Mouse (Mus musculus) lung, adult 18-20 months (tissue): ENCODE results near the gene Tmem210.

Source experiments
- DNase-seq, 2 experiments: peaks; one replicate each; pipeline ENCODE4 v3.0.0; 2022; ENCODE audit warnings: mixed read lengths in 2 of 2

Gene Tmem210

GRCm38 (mm10) chr2:25297093-25297492, 9.1 kb downstream of the Tmem210 start:
- DNase-seq, result no peak

- DNase-seq, result no peak
Measured at GRCm38 (mm10) chr2:25298046-25298445, 10.1 kb downstream of the Tmem210 start.

DNA sequence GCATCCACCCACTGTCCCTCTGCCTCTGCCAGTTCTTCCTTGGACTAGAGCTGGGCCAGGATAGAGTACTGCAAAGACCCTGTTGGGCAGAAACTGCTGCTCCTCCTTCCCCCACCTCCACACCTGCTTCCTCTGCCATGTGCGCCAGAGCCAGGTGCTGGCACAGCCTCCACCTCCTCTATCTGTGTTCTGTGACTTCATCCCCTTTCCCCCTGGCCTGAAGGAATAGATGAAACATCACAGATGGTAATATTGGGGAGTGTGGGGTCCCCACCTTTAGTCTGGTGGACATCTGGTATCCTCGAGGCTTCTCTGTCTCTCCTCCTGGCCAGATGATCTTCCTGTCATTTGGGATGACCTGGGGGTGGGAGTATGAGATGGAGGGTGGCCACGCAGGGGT, 15.5 kb downstream of the Tmem210 start:
- no peak for DNase-seq

GRCm38 (mm10) chr2:25303931-25304656, 16.1 kb downstream of the Tmem210 start:
- DNase-seq, result no peak

- no peak for DNase-seq
Measured at GRCm38 (mm10) chr2:25304657-25305541, 17.0 kb downstream of the Tmem210 start.

GRCm38 (mm10) chr2:25305587-25306359, 17.8 kb downstream of the Tmem210 start:
- no peak for DNase-seq

- no peak for DNase-seq
Measured at GRCm38 (mm10) chr2:25310180-25310579, 22.2 kb downstream of the Tmem210 start.

DNA sequence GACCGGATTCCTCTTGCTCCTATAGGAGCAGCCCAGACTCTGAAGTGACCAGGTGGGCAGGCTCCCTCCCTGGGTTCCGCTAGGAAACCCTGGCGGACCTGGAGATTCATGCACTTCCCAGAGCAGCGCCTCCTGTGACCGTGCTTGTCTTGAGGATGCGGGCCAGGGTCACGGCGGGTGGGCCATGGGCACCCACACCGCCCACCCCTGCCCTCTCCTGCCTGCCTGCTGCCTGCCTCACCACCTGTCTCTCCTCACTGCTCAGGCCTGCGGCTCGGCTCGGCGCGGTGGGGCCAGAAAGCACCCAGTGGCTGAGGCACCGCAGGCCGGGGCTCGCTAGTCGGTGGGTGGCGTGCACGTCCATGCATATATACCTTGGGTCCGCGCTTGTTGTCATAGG, 23.0 kb downstream of the Tmem210 start:
- DNase-seq, result no peak

- no peak for DNase-seq
Measured at GRCm38 (mm10) chr2:25311491-25311891, 23.5 kb downstream of the Tmem210 start.

- no peak for DNase-seq
Measured at GRCm38 (mm10) chr2:25318119-25318966, 30.4 kb downstream of the Tmem210 start.

GRCm38 (mm10) chr2:25318971-25319773, 31.2 kb downstream of the Tmem210 start, which contains the start of gene Grin1:
Gene Grin1 (minus strand): TSS chr2:25319187.
- DNase-seq, result peak; percentile 16 to 21

DNA sequence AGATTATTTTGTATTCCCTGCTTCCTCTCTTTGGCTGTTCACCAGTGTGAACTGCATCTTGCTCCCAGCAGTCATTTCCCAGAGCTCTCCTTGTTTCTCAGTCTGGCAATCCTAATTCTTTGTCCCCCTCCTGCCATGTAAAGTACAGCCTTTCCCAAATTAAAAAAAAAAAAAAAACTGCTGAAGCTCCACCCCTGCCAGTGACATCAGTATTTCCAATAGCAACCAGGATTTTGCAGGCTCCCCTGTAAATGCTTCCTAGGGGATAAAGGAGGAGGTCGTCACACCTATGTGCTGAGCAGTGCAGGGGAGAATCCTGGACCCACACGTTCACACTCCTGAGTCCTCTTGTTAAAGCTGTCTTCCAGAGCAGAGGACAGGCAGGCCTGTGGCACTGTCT, 32.1 kb downstream of the Tmem210 start:
- no peak for DNase-seq

DNA sequence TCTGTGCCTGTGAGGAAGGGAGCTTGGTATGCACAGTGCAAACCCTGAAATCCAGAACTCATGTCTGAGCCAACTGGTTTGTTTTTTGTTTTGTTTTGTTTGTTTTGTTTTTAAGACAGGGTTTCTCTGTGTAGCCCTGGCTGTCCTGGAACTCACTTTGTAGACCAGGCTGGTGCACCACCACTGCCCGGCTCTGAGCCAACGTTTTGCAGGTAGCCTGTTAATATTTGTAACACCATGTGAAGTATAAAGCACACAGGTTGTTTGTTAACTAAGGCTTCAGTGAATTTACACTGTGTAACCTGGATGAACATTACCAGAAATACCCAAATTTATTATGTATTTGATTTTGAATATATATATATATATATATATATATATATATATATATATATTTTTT, 38.1 kb downstream of the Tmem210 start:
- no peak for DNase-seq

GRCm38 (mm10) chr2:25328440-25328839, 40.5 kb downstream of the Tmem210 start:
- peak in 1 of 2 experiments; percentile 26 for DNase-seq

DNA sequence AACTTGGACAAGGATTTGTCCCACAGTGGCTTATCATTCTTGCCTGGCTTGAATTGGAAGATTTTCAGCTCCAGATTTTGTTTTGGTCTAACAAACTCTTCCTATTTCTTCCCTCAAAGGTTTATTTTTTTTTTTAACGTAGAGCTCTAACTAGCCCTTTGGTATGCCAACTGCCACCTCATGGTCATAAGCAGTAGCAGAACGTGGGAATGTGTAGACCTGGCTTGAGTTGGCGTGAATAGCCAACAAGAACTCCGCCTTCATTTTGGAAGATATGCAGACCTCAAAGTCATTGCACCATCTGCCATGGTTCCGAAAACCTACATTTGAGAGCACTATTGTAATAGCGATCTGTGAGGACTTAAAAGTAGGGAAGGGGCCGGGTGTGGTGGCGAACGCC, 43.5 kb downstream of the Tmem210 start:
- no peak for DNase-seq

DNA sequence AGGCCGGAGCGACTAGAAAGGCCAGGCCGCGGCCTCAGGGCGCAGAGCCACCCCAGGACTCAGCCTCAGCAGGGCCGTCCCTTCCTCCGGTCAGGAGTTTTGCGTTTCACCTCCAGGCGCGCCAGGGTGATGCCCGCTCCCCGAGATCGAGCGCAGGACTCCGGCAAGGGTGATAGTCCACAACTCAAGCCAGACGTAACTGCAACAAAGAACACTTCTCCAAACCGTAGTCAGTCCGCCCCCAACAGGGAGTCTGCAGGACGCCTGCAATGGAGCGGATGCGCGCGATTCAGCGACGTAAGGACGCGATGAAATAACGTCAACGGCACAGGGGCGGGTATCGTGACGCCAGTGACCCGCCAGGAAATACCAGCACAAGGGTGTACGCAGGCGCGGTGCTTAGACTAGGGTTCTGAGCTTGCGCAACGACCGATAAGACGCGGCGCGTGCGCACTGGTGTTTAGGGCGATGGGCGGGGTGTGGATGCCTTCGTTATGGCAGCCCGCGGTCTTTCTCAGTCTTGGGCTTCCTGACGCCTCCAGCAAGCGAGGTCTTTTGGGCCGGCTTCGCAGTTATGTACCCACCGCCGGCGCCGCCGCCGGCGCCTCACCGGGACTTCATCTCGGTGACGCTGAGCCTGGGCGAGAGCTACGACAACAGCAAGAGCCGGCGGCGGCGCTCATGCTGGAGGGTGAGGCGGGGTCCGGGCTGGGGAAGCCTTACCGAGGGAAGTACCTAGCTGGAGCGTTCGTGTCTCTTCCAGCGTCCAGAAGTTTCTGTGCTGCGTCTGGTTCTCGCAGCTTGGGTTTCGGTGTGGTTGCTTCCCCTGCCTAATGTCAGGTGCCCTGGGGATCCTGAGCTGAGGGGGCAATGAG, 44.6 kb downstream of the Tmem210 start, which contains the start of gene Man1b1:
Gene Man1b1, plus strand, starts transcription at position 53 of the 875 bp plus-strand sequence.
- peak; percentile 99 for DNase-seq

DNA sequence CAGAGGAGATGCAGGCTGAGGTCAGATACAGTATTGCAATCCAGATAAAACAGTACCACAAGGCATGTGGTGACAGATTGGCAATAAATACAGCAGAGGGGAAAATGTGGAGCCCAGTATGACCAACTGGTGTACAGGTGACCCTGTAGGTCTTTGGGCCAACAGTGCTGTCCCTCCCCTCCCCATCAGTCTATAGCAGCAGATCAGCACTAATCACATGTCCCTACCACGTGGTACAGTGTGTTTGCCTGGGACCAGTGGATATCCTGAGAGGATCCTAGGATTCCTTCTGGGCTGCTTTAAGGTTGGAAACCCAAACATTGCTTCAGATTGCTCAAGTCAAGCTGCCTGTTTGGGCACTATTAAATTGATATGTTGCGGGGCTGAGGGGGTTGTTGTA, 45.6 kb downstream of the Tmem210 start:
- no peak for DNase-seq

- DNase-seq, result peak; percentile 43 to 55
Measured at GRCm38 (mm10) chr2:25338303-25338702, 50.4 kb downstream of the Tmem210 start.
